Mouse (Mus musculus) cerebellum, adult 2 months (tissue): ENCODE measurements around the gene Setd1a. TPM values are rescaled to one million over a fixed set of nuclear protein-coding genes. Genes with fewer than 3 reads are reported as not detected.

Experiments
- DNase-seq, 2 experiments: peaks; one replicate each; pipeline ENCODE4 v3.0.0; 2021
- H3K27ac ChIP-seq: fragments of 200-500 bp; 2 replicates; pipeline ENCODE4 v1.5.1; 2012; ENCODE audit warnings: low read length, control low read depth, inconsistent platforms; ENCODE audit not compliant: insufficient read depth
- H3K27me3 ChIP-seq: fragments of 200-500 bp; 2 replicates; pipeline ENCODE4 v1.6.1; 2012; ENCODE audit warnings: inconsistent platforms, mild to moderate bottlenecking, low read length, moderate library complexity; ENCODE audit not compliant: control insufficient read depth, insufficient read depth
- H3K4me1 ChIP-seq: fragments of 200-500 bp; 2 replicates; pipeline ENCODE4 v1.6.1; 2011; ENCODE audit warnings: low read length; ENCODE audit not compliant: control insufficient read depth, insufficient read depth
- H3K4me3 ChIP-seq: fragments of 200-500 bp; replicated peaks from 2 replicates; pipeline ENCODE3; 2011; ENCODE audit warnings: mild to moderate bottlenecking, low read depth, low read length, control low read depth; ENCODE audit not compliant: insufficient read depth
- CTCF ChIP-seq: fragments of 200-500 bp; IDR thresholded peaks from 2 replicates; pipeline ENCODE4 v1.5.1; 2011; ENCODE audit warnings: low read depth, mild to moderate bottlenecking, control low read depth, low read length, moderate library complexity, borderline replicate concordance; ENCODE audit not compliant: insufficient read depth
- POLR2A ChIP-seq: fragments of 200-500 bp; IDR thresholded peaks from 2 replicates; pipeline ENCODE4 v1.6.1; 2011; ENCODE audit warnings: low read length, control low read depth, borderline replicate concordance; ENCODE audit not compliant: insufficient read depth
- WGBS: fragments of 180-500 bp; shearing (Covaris S2); methylation state at CpG from one replicate; pipeline ENCODE4 v1.1.7; 2018; 5-methylcytosine and 5-hydroxymethylcytosine counted together
- polyA plus RNA-seq: library from polyadenylated mRNA; depleted of rRNA; stranded (reverse); fragments of >200 nt; gene quantifications from 2 replicates; pipeline ENCODE4 v1.2.3, GENCODE M21; 2012

Setd1a gene
- polyA plus RNA-seq, 1 experiment, result 23.1 TPM

DNA sequence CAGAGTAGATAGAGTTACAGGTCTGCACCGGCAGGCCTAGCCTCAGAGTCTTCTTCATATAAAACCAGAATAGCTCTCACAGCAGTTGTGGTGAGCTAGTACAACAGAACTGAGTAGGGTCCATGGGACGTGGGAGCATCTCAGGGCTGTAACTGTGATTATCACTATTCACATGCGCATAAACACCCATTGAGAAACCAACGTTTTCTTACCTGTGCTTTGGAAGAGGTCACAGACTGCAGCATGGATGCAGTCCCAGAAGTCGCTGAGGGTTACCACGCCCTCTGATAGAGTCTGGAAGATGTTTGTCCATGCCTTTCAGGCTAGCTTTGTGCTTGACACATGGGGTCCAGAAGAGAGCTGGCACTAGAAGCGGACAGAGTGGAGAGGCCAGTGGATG lies 22.7 kb upstream of the Setd1a start:
- TF ChIP-seq CTCF (no peak), POLR2A (no peak)
- Histone ChIP-seq H3K27me3 (no peaks in the 10 kb centered on the region), H3K4me1 (peaks cover 15% of the 10 kb centered on the region; the same call in 1 of the 2 replicates), H3K4me3 (no peak overlapping the region), H3K27ac (no peak overlapping the region)
- WGBS, result 86% methylated on average over 7 of the region's 7 CpGs
- no peak for DNase-seq

DNA sequence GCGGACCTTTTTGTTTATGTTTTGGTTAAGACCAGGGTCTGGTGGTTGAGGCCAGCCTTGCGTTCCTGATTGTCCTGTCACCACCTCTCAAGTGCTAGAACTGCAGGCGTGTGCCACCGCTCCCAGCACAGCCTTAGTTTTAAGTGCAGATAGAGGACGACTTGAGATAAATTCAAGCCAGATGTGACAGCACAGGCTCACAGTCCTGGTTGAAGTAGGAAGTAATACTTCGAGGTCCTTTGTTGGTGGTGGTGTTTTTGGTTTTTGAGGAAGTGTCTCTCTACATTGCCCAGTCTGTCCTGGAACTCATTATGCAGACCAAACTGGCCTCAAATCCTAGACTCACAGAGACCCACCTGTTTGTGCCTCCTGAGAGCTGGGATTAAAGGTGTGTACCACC lies 16.8 kb upstream of the Setd1a start:
- Histone ChIP-seq H3K4me3 (no peak overlapping the region), H3K27me3 (no peaks in the 10 kb centered on the region), H3K4me1 (peaks cover 11% of the 10 kb centered on the region; the same call in 1 of the 2 replicates), H3K27ac (no peak overlapping the region)
- 87% methylated on average over 6 of the region's 6 CpGs for WGBS
- no peak for TF ChIP-seq CTCF
- no peak for TF ChIP-seq POLR2A
- DNase-seq, result no peak

GRCm38 (mm10) chr7:127760478-127760877 lies 16.0 kb upstream of the Setd1a start:
- no peak for TF ChIP-seq POLR2A
- no peak for TF ChIP-seq CTCF
- no peak for DNase-seq
- Histone ChIP-seq H3K27me3 (no peaks in the 10 kb centered on the region), H3K27ac (no peak overlapping the region), H3K4me1 (peaks cover 11% of the 10 kb centered on the region; the same call in 1 of the 2 replicates), H3K4me3 (no peak overlapping the region)
- WGBS, result 88% methylated on average over 3 of the region's 3 CpGs

GRCm38 (mm10) chr7:127761026-127761425 lies 15.4 kb upstream of the Setd1a start:
- no peaks in the 10 kb centered on the region for H3K27me3 ChIP-seq
- WGBS, result 18% methylated on average over 7 of the region's 7 CpGs
- peak; percentile 69 to 79 for DNase-seq
- H3K27ac ChIP-seq, result no peak overlapping the region
- no peak overlapping the region for H3K4me3 ChIP-seq
- peaks cover 8% of the 10 kb centered on the region; the same call in 1 of the 2 replicates for H3K4me1 ChIP-seq
- TF ChIP-seq CTCF, result peak; percentile 94
- TF ChIP-seq POLR2A, result no peak

GRCm38 (mm10) chr7:127763642-127764041 lies 12.8 kb upstream of the Setd1a start:
- 92% methylated on average over 4 of the region's 4 CpGs for WGBS
- DNase-seq, result no peak
- H3K27me3 ChIP-seq, result no peaks in the 10 kb centered on the region
- TF ChIP-seq POLR2A (no peak), CTCF (no peak)
- no peak overlapping the region for H3K27ac ChIP-seq
- H3K4me1 ChIP-seq, result no peaks in the 10 kb centered on the region
- no peak overlapping the region for H3K4me3 ChIP-seq

DNA sequence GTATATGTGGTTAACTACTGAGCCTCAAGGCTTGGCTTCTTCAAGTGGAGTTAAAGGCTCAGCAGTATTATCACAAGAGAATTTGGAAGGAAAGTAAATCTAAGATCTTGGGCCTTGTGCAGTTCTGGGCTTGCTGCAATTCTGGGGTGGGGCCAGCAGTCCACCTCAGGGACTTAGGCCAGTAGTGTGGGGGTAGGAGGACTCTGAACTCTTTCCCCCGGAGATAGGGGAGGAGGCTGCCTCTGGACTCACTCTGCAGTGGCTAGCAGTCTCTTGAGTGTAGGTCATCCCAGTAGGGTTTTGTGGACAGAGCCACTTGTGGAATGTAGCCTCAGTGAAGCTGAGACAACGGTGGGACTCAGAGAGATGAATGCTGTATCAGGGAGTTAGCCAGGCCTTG lies 10.7 kb upstream of the Setd1a start:
- no peak overlapping the region for H3K27ac ChIP-seq
- no peak overlapping the region for H3K4me3 ChIP-seq
- H3K27me3 ChIP-seq, result no peaks in the 10 kb centered on the region
- no peak for DNase-seq
- TF ChIP-seq CTCF (no peak), POLR2A (no peak)
- H3K4me1 ChIP-seq, result no peaks in the 10 kb centered on the region
- 82% methylated on average over 2 of the region's 2 CpGs for whole genome bisulfite sequencing

DNA sequence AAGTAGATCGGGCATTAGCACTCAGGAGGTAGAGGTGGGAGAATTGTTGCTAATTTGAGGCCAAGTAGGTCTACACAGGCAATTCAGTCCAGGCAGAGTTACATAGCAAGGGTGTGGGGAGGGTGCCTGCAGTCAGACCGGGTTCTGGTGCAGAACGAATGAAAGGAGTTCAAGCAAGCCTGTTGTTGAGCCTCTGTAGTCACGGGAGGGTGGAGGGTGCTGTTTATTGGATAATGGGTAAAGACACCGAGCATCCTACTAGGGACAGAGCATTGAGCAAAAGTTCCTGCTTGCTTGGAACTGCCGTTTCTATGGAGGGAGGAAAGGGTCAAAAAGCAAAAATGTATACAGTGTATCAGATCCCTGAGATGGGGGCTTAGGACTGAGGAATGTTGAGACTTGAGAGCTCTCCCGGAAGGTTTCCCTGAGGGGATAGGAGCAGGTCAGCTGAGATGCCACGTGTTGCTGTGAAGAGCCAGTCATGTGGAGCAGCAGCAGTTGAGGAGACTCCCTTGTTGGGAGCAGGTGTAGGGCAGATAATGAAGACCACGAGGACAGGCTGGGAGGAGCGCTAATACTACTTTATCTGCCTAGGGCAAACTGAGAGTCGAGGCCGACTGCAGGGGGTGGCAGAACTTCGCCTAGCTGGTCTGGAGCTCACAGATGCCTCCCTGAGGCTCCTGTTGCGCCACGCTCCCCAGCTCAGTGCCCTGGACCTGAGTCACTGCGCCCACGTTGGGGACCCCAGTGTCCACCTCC lies 9.4 kb upstream of the Setd1a start:
- no peak for DNase-seq
- H3K4me1 ChIP-seq, result no peaks in the 10 kb centered on the region
- H3K27me3 ChIP-seq, result no peaks in the 10 kb centered on the region
- TF ChIP-seq CTCF (no peak), POLR2A (no peak)
- H3K27ac ChIP-seq, result no peak overlapping the region
- WGBS, result 79% methylated on average over 17 of the region's 17 CpGs
- H3K4me3 ChIP-seq, result no peak overlapping the region

DNA sequence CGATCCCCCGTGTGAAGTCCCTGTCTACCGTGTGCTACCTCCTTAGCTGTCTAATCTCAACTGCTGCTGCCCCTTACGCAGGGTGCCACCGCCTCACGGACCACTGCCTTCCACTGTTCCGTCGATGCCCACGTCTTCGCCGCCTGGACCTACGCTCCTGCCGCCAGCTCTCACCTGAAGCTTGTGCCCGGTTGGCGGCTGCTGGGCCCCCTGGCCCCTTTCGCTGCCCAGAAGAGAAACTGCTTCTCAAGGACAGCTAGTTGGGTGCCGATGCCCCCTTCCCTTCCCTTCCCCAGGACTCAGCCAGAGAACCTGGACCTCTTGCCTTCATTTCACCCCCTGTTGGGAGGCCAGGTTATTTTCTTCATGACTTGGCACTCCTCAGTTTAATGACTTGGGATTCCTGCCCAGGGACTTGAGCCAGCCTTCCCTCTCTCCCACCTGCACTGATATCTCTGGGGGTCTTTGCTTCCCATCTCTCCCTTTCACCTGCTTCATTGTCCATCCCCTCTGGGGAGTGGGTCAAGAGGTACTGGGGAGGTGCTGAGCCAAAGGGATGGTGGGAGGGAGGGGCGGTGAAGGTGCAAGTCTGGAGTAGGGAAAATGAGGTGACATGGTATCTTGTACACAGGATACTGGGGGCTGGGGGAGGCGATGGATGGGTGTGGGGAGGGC lies 8.7 kb upstream of the Setd1a start:
- H3K4me1 ChIP-seq, result no peaks in the 10 kb centered on the region
- H3K4me3 ChIP-seq, result no peak overlapping the region
- TF ChIP-seq CTCF, result no peak
- TF ChIP-seq POLR2A, result no peak
- peak in 1 of 2 experiments; percentile 28 for DNase-seq
- H3K27me3 ChIP-seq, result no peaks in the 10 kb centered on the region
- WGBS, result 81% methylated on average over 19 of the region's 19 CpGs
- no peak overlapping the region for H3K27ac ChIP-seq
